Mouse (Mus musculus): ENCODE measurements at regions not wholly inside any gene's neighbourhood (a gene's known extent, or its start where the extent isn't known, plus 50 kb on each side); places are given as distances from the start of the nearest gene placed in this dataset.

DNA sequence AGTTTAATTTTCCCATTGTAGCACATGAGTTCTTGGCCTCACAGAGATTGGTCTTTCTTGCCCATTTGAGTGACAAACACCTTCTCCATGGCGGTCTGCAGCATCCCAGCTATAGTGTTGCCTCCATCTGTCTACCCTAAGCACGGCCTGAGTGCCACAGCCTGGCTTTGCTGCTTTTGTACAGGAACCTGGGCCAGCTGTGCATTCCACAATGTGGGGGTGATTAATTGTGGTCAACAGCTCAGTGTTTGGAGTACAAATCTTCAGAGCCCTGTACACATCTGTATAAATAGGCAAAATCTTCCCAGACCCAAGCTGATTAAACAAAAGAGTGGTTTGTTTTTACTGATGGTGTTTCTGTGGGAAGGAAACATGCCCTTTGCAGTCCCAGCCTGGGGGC is 145.3 kb upstream of the Arg1 start:
- Histone ChIP-seq H3K4me3 (no peak overlapping the region), H3K36me3 (ENCODE audit: control insufficient read depth, insufficient read depth) (no peaks in the 10 kb centered on the region), H3K27me3 (ENCODE audit: control insufficient read depth, insufficient read depth, insufficient read length) (no peaks in the 10 kb centered on the region), H3K79me2 (ENCODE audit: control insufficient read depth, insufficient read depth) (no peaks in the 10 kb centered on the region), H3ac (ENCODE audit: control insufficient read depth, insufficient read length) (no peak overlapping the region), H3K4me2 (ENCODE audit: low read depth) (no peak overlapping the region)
- TF ChIP-seq CEBPB (IDR thresholded peaks at IDR 0.05; ENCODE audit: insufficient read depth, poor library complexity, severe bottlenecking) (no peak), MYOD1 (IDR thresholded peaks at IDR 0.05; ENCODE audit: control insufficient read depth in 1 of 3, insufficient read length in 2 of 3, low read depth in 2 of 3) (peak in 1 of 3 experiments; percentile 16)

DNA sequence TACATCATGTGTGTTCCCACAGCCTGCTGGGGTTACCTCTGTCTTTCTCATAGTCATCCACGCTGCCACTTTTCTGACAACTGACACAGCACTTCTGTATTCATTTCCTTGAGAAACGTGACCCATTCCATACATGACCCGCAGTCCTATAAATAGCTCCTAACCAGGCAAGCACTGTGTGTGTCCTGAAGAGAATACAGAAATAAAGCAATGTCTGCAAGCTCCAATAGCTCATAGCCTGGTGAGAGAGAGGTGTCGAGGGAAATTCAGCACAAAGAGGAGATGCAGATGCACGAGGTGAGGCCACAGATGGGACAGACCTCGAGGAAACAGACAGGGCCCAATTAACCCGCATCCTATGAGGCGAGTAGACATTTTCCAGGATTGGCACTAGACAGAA is 141.0 kb upstream of the Arg1 start:
- TF ChIP-seq SRF (IDR thresholded peaks at IDR 0.05; ENCODE audit: control insufficient read depth, insufficient read length, low read depth) (no peak), POLR2AphosphoS2 (IDR thresholded peaks at IDR 0.05; ENCODE audit: insufficient read length, low read depth) (no peak), MAX (IDR thresholded peaks at IDR 0.05; ENCODE audit: low read depth) (no peak), MYOD1 (IDR thresholded peaks at IDR 0.05; ENCODE audit: control insufficient read depth in 1 of 3, insufficient read length in 2 of 3, low read depth in 2 of 3) (no peak), TCF3 (IDR thresholded peaks at IDR 0.05; ENCODE audit: insufficient read length, low read depth) (no peak), E2F4 (IDR thresholded peaks at IDR 0.05; ENCODE audit: insufficient read depth) (no peak), TCF12 (IDR thresholded peaks at IDR 0.05; ENCODE audit: insufficient read depth, poor library complexity, severe bottlenecking) (no peak), REST (IDR thresholded peaks at IDR 0.05; ENCODE audit: insufficient read depth, insufficient read length) (no peak)
- no peak overlapping the region for H3ac ChIP-seq (ENCODE audit: control insufficient read depth, insufficient read length)
- H3K4me2 ChIP-seq (ENCODE audit: low read depth) = no peak overlapping the region
- no peaks in the 10 kb centered on the region for H3K27me3 ChIP-seq (ENCODE audit: control insufficient read depth, insufficient read depth, insufficient read length)
- no peaks in the 10 kb centered on the region for H3K79me2 ChIP-seq (ENCODE audit: control insufficient read depth, insufficient read depth)
- no peak overlapping the region for H3K4me3 ChIP-seq
- H3K36me3 ChIP-seq (ENCODE audit: control insufficient read depth, insufficient read depth) = no peaks in the 10 kb centered on the region

DNA sequence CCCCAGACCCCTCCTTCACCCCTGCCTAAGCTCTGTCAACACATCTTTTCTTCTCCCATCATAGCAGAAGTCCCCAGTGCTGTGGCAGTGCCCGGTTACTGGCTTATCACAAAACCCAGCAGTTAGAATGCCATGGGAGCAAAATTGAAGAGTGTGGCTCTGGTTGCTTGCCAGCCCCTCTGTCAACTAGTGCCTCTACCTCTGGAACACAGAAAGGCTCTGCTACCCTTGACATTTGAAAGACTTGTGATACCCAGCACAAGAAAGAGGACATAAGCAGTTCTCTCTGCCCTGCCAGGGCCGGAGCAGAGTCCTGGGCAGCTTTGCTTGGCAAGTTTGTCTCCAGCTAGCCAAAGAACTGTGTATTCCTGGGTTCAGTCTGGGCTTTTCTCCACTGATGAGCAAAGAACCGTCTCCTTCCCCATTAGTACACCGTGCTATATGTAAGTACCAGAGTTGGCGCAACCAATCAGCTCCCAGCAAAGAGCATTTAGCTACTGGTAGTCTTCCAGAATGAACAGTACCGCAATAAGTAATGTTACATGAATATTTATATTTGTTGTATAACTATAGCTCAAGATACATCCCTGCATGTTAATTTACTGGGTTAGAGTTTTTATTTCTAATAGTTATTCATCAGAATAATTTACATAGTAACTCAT is 137.5 kb upstream of the Arg1 start:
- Histone ChIP-seq H3K27me3 (ENCODE audit: control insufficient read depth, insufficient read depth, insufficient read length) (no peaks in the 10 kb centered on the region), H3ac (ENCODE audit: control insufficient read depth, insufficient read length) (no peak overlapping the region), H3K79me2 (ENCODE audit: control insufficient read depth, insufficient read depth) (no peaks in the 10 kb centered on the region), H3K4me2 (ENCODE audit: low read depth) (no peak overlapping the region), H3K36me3 (ENCODE audit: control insufficient read depth, insufficient read depth) (no peaks in the 10 kb centered on the region), H3K4me3 (no peak overlapping the region)
- no peak for TF ChIP-seq E2F4 (IDR thresholded peaks at IDR 0.05; ENCODE audit: insufficient read depth)
- no peak for TF ChIP-seq TCF12 (IDR thresholded peaks at IDR 0.05; ENCODE audit: insufficient read depth, poor library complexity, severe bottlenecking)
- TF ChIP-seq TCF3 (IDR thresholded peaks at IDR 0.05; ENCODE audit: insufficient read length, low read depth) = no peak
- no peak for TF ChIP-seq MYOD1 (IDR thresholded peaks at IDR 0.05; ENCODE audit: control insufficient read depth in 1 of 3, insufficient read length in 2 of 3, low read depth in 2 of 3)

DNA sequence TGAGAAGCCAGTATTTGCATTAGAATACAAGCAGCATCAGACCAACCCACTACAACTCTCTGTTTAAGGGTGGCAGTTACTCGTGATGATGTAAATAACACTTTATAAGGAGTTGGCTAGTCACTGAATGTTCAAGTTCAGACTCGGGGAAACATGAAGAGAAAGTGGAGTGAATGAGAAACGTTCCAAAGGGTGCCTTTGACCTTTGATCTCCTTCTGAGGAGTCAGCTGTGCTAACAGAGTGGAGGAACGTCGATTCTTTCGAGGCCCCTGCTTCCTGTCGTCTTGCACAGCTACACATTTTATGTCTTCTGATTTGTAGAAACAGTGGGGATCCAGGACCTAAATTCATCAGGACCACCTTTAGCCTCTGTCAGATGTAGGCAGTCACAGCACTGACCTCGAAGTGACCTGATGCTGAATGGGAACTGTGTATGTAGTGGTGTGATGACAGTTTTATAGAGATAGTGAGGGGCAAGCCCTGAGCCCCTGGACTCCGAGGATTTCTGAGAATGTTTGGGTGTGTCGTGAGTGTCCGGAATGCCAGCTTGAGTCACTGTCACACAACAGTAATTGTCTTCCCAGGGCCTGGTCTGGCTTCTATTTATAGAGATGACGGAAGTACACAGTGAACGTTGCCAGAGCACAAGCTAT is 134.2 kb upstream of the Arg1 start:
- H3K36me3 ChIP-seq (ENCODE audit: control insufficient read depth, insufficient read depth) = no peaks in the 10 kb centered on the region
- H3K4me2 ChIP-seq (ENCODE audit: low read depth) = peak overlapping the region; percentile 53
- H3K79me2 ChIP-seq (ENCODE audit: control insufficient read depth, insufficient read depth) = no peaks in the 10 kb centered on the region
- H3K4me3 ChIP-seq = no peak overlapping the region
- no peak overlapping the region for H3ac ChIP-seq (ENCODE audit: control insufficient read depth, insufficient read length)
- no peaks in the 10 kb centered on the region for H3K27me3 ChIP-seq (ENCODE audit: control insufficient read depth, insufficient read depth, insufficient read length)
- TF ChIP-seq MAX (IDR thresholded peaks at IDR 0.05; ENCODE audit: low read depth) (no peak), E2F4 (IDR thresholded peaks at IDR 0.05; ENCODE audit: insufficient read depth) (no peak), POLR2AphosphoS2 (IDR thresholded peaks at IDR 0.05; ENCODE audit: insufficient read length, low read depth) (no peak), POLR2A (IDR thresholded peaks at IDR 0.05; ENCODE audit: insufficient read length, low read depth) (no peak), CEBPB (IDR thresholded peaks at IDR 0.05; ENCODE audit: insufficient read depth, poor library complexity, severe bottlenecking) (no peak), MYOD1 (IDR thresholded peaks at IDR 0.05; ENCODE audit: control insufficient read depth in 1 of 3, insufficient read length in 2 of 3, low read depth in 2 of 3) (no peak), TCF12 (IDR thresholded peaks at IDR 0.05; ENCODE audit: insufficient read depth, poor library complexity, severe bottlenecking) (no peak), TCF3 (IDR thresholded peaks at IDR 0.05; ENCODE audit: insufficient read length, low read depth) (no peak), SRF (IDR thresholded peaks at IDR 0.05; ENCODE audit: control insufficient read depth, insufficient read length, low read depth) (no peak), USF1 (IDR thresholded peaks at IDR 0.05; ENCODE audit: low read depth) (no peak), MYOG (IDR thresholded peaks at IDR 0.05; ENCODE audit: control insufficient read depth in 1 of 3, insufficient read depth in 1 of 3, insufficient read length in 2 of 3, low read depth in 2 of 3) (no peak), REST (IDR thresholded peaks at IDR 0.05; ENCODE audit: insufficient read depth, insufficient read length) (no peak)

DNA sequence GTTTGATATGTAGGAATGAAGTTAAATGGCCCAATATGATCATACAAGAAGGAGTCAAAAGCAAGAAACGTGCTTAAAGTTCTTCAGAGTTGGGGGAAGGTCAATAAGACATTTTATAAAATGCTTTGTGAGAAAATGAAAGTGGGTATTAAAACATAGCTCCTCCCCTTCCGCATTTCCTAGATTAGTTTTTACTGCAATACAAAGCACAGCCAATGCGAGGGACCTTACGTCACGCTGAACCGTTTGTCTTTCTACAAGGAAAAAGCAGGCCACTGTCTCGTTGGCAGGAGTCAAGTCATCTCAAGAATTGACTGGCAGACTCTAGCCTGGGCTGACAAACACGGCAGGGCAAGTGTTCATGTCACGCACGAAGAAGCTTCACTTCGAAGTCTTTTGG is 131.4 kb upstream of the Arg1 start:
- H3K4me2 ChIP-seq (ENCODE audit: low read depth) = no peak overlapping the region
- no peaks in the 10 kb centered on the region for H3K79me2 ChIP-seq (ENCODE audit: control insufficient read depth, insufficient read depth)
- no peak overlapping the region for H3ac ChIP-seq (ENCODE audit: control insufficient read depth, insufficient read length)
- no peaks in the 10 kb centered on the region for H3K27me3 ChIP-seq (ENCODE audit: control insufficient read depth, insufficient read depth, insufficient read length)
- H3K36me3 ChIP-seq (ENCODE audit: control insufficient read depth, insufficient read depth) = no peaks in the 10 kb centered on the region
- TF ChIP-seq MYOG (IDR thresholded peaks at IDR 0.05; ENCODE audit: control insufficient read depth in 1 of 3, insufficient read depth in 1 of 3, insufficient read length in 2 of 3, low read depth in 2 of 3) (no peak), E2F4 (IDR thresholded peaks at IDR 0.05; ENCODE audit: insufficient read depth) (no peak)
- no peak overlapping the region for H3K4me3 ChIP-seq

All from myocyte (in vitro differentiated cells).